Mouse (Mus musculus) kidney, embryonic 15.5 days (tissue): ENCODE measurements around the gene Smyd2. TPM values are rescaled to one million over a fixed set of nuclear protein-coding genes. Genes with fewer than 3 reads are reported as not detected.

ENCODE experiments used
- ATAC-seq: fragments of 200-750 bp; cut with Nextera tagmentation; replicated peaks from 2 replicates; pipeline ENCODE4 v1.8.0; 2017; ENCODE audit warnings: moderate TSS enrichment; ENCODE audit not compliant: low FRiP score
- H3K27ac ChIP-seq: fragments of 300-500 bp; sonication (generic); 2 replicates; pipeline ENCODE4 v1.5.1; 2015; ENCODE audit warnings: mild to moderate bottlenecking, inconsistent platforms
- H3K27me3 ChIP-seq: fragments of 300-500 bp; sonication (generic); 2 replicates; pipeline ENCODE4 v1.6.1; 2015; ENCODE audit warnings: inconsistent platforms
- H3K36me3 ChIP-seq: fragments of 300-500 bp; sonication (generic); 2 replicates; pipeline ENCODE4 v1.6.1; 2015; ENCODE audit warnings: inconsistent platforms
- H3K4me1 ChIP-seq: fragments of 300-500 bp; sonication (generic); 2 replicates; pipeline ENCODE4 v1.6.1; 2015; ENCODE audit warnings: inconsistent platforms
- H3K4me2 ChIP-seq: fragments of 300-500 bp; sonication (generic); 2 replicates; pipeline ENCODE4 v1.6.1; 2015; ENCODE audit warnings: moderate library complexity, mild to moderate bottlenecking, inconsistent platforms
- H3K4me3 ChIP-seq: fragments of 300-500 bp; sonication (generic); replicated peaks from 2 replicates; pipeline ENCODE4 v1.5.1; 2015; ENCODE audit warnings: mild to moderate bottlenecking, inconsistent platforms
- H3K9ac ChIP-seq: fragments of 300-500 bp; sonication (generic); 2 replicates; pipeline ENCODE4 v1.6.1; 2015; ENCODE audit warnings: mild to moderate bottlenecking, inconsistent platforms
- H3K9me3 ChIP-seq: fragments of 300-500 bp; sonication (generic); replicated peaks from 2 replicates; pipeline ENCODE4 v1.6.1; 2016; ENCODE audit warnings: inconsistent platforms
- WGBS: fragments of 180-500 bp; shearing (Covaris S2); methylation state at CpG from one replicate; pipeline ENCODE4 v1.1.7; 2015; ENCODE audit warnings: mixed read lengths; 5-methylcytosine and 5-hydroxymethylcytosine counted together
- polyA plus RNA-seq: library from polyadenylated mRNA; unstranded; fragments of >200 nt; fragmentation: Nextera tagmentation; extraction: Ambion mirVana; gene quantifications from 2 replicates; pipeline ENCODE4 v1.2.1, GENCODE M21; 2015

Gene Smyd2
- polyA plus RNA-seq, 1 experiment from 2014 or later: 84.2 TPM

DNA sequence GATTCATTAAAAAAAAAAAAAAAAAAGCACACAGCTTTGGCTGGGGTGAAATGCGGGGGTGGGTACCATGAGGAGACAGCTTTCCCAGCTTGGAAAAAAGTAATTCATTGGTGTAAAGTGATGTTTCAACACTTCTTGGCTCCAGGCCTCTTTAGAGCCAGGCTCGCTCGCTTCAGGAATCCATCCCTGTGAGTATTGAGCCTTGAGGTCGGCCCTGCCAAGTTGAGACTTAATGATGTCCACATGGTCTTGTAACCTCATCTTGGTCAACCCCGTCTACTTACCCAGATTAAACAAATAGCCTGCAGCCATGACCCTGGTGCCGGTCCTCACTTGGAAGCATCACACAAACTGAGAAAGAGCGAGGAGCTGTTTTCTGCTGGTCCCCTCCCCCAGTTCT lies 69.7 kb downstream of the Smyd2 start:
- Histone ChIP-seq H3K9ac (no peak overlapping the region), H3K27me3 (no peaks in the 10 kb centered on the region), H3K4me2 (no peak overlapping the region), H3K4me1 (no peaks in the 10 kb centered on the region), H3K4me3 (no peak overlapping the region), H3K27ac (no peak overlapping the region), H3K9me3 (no peaks in the 10 kb centered on the region), H3K36me3 (peaks cover 90% of the 10 kb centered on the region)
- no peak for ATAC-seq
- WGBS: 60% methylated on average over 7 of the region's 7 CpGs

DNA sequence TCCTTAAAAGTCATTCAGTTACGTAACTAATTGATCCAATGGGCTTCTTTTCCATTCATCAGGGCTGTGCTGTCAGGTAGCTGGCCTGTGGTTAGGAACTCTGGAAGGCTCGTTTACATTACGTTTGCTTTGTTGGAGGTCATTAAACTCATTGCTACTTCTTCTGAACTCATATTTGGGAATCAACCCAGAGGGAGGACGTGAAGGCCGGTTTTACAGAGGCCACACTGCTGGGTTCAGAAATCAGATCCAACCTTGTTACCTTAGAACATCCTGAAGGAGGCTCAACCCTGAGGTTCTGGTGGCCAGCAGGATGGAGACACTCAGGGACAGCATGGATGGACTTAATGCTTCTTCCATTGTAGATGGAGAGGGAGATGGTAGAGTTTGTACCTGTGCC lies 70.1 kb downstream of the Smyd2 start:
- ATAC-seq: no peak
- Histone ChIP-seq H3K27me3 (no peaks in the 10 kb centered on the region), H3K27ac (no peak overlapping the region), H3K4me3 (no peak overlapping the region), H3K4me1 (no peaks in the 10 kb centered on the region), H3K36me3 (peaks cover 90% of the 10 kb centered on the region), H3K4me2 (no peak overlapping the region), H3K9ac (no peak overlapping the region), H3K9me3 (no peaks in the 10 kb centered on the region)
- WGBS: 70% methylated on average over 5 of the region's 5 CpGs

DNA sequence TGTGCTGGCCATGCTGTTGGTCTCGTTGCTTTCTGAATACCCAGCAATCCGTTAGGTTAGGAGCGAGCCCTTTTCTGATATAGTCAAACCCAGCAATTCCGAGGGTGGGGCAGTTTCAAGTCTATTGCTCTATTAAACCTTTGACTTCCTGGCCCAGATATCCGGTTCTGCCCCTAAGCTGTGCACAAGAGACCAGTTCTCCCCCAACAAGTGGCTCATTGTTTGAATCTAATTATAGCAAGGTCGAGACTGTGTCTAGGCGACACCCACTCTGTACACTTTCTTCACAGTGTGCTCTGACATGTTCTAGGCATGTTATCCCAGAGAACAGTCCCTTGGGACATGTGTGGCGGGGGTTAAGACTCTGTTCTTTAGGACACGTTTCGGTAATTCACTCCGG lies 72.6 kb downstream of the Smyd2 start:
- Histone ChIP-seq H3K4me2 (no peak overlapping the region), H3K4me1 (no peaks in the 10 kb centered on the region), H3K4me3 (no peak overlapping the region), H3K36me3 (peaks cover 80% of the 10 kb centered on the region), H3K9me3 (no peaks in the 10 kb centered on the region), H3K9ac (no peak overlapping the region), H3K27ac (0 out of 2 replicates have a peak overlapping the region, but pooled peaks have one; percentile 20), H3K27me3 (no peaks in the 10 kb centered on the region)
- WGBS: 77% methylated on average over 11 of the region's 11 CpGs
- no peak for ATAC-seq

DNA sequence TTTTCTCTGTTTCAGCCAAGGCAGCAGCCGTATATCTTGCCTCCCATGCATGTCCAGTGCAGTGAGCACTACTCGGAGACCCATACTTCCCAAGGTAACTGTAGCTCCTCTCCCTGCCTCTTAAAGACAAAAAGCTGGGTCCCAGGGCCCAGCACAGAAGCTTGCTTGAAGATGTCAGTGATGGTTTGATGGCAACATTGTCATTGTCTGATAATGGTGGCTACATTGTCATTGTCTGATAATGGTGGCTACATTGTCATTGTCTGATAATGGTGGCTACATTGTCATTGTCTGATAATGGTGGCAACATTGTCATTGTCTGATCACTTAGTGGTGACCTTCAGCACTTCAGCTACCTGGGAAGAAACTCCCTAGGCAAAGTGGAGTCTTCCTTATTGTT lies 75.8 kb downstream of the Smyd2 start:
- WGBS: 73% methylated on average over 2 of the region's 2 CpGs
- no peak for ATAC-seq
- peaks cover 87% of the 10 kb centered on the region for H3K36me3 ChIP-seq

DNA sequence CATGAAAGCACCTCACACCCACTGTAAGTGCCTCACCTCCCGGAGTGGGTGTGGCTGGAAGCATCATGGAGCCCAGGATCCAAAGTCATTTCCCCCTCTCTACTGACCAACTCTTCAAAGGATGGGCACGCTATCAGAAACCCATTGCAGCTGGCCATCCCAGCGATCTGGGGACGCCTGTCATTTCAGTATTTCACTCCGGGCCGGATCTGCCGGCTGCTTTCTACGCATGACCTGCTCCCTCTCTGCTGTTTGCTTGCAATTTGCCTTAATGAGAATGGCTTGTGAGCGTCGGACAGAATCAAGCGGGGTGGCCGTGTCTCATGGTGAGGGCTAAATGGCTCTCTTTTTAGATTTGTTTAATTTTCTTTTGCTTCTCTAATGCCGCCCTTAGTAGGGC lies 88.0 kb downstream of the Smyd2 start:
- Histone ChIP-seq H3K27me3 (no peaks in the 10 kb centered on the region), H3K4me3 (no peak overlapping the region), H3K36me3 (peaks cover 62% of the 10 kb centered on the region), H3K9me3 (no peaks in the 10 kb centered on the region), H3K27ac (no peak overlapping the region), H3K9ac (no peak overlapping the region), H3K4me2 (no peak overlapping the region), H3K4me1 (peaks cover 28% of the 10 kb centered on the region)
- 29% methylated on average over 13 of the region's 13 CpGs for WGBS
- ATAC-seq: no peak

More for the DNA sequence above, 75.8 kb downstream of the Smyd2 start:
- H3K4me3 ChIP-seq: no peak overlapping the region
- no peak overlapping the region for H3K4me2 ChIP-seq
- no peaks in the 10 kb centered on the region for H3K27me3 ChIP-seq
- H3K9ac ChIP-seq: no peak overlapping the region
- no peak overlapping the region for H3K27ac ChIP-seq
- no peaks in the 10 kb centered on the region for H3K9me3 ChIP-seq
- no peaks in the 10 kb centered on the region for H3K4me1 ChIP-seq

DNA sequence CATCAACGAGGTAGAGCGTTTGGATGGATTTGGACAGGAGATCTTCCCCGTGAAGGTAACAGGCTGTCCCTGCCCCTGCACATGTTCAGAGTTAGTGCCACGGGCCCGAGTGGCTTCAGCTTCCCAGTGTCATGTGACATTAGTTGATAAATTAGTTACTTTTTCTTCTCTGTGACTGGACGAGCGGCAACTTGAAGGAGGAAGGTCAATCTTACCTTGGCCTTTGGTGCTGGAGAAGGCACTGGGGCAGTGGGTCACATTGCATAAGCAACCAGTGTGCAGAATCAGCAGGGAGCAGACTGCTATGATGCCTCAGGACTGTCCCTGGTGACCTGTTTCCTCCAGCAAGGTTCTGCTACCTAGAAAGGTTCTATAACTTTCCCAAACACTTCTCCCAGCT lies 88.8 kb downstream of the Smyd2 start:
- Histone ChIP-seq H3K4me2 (no peak overlapping the region), H3K27me3 (no peaks in the 10 kb centered on the region), H3K36me3 (peaks cover 62% of the 10 kb centered on the region), H3K4me3 (no peak overlapping the region), H3K4me1 (peaks cover 28% of the 10 kb centered on the region), H3K9me3 (no peaks in the 10 kb centered on the region), H3K27ac (no peak overlapping the region), H3K9ac (no peak overlapping the region)
- WGBS: 47% methylated on average over 7 of the region's 7 CpGs
- no peak for ATAC-seq

DNA sequence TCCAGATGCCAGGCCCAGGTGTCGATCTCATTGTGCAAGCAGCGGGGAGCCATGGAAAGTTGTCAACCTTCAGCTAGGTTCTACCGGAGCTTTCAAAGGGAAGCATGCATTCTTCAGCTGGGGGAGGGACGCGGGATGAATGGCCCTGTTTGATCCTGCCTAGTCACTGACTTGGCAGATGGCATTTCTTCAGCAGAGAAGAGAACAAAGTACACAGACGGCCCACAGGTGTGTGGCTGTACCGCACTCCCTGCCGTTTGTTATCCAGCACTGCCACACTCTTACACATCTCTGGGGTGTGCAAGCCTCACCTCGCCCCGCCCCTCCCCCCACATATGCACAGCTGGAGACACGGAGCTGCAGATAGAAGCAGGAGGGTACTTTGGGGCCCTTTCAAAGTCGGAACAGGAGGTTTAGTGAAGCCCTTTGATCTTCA lies 91.3 kb downstream of the Smyd2 start:
- Histone ChIP-seq H3K27ac (no peak overlapping the region), H3K9ac (no peak overlapping the region), H3K4me2 (no peak overlapping the region), H3K4me3 (no peak overlapping the region), H3K36me3 (peaks cover 61% of the 10 kb centered on the region), H3K4me1 (peaks cover 28% of the 10 kb centered on the region), H3K27me3 (no peaks in the 10 kb centered on the region), H3K9me3 (no peaks in the 10 kb centered on the region)
- 18% methylated on average over 12 of the region's 12 CpGs for WGBS
- ATAC-seq: peak; percentile 52

Other genes starting within 250 kb of the Smyd2 start
- gene Cenpf, start 234.3 kb downstream of the Smyd2 start, polyA plus RNA-seq: 80.6 and 92.5 TPM in 2 replicates
- 17.1 and 17.3 TPM in 2 replicates for gene Ptpn14, start 194.1 kb downstream of the Smyd2 start, polyA plus RNA-seq
- gene Prox1, start 248.4 kb upstream of the Smyd2 start, polyA plus RNA-seq: 1.3 and 1.8 TPM in 2 replicates